Mouse (Mus musculus) cortical plate, adult 2 months (tissue): ENCODE results near the gene Crocc2.
A peak's percentile ranks its signal among the peaks of the same experiment; 100 is the strongest.

Experiments
- CTCF ChIP-seq: fragments of 200-500 bp; IDR thresholded peaks from 2 replicates; pipeline ENCODE4 v1.5.1; 2011; ENCODE audit warnings: mild to moderate bottlenecking, control low read depth, low read length; ENCODE audit not compliant: insufficient read depth; ENCODE audit errors: extremely low read depth
- POLR2A ChIP-seq: fragments of 200-500 bp; IDR thresholded peaks from 2 replicates; pipeline ENCODE4 v1.6.1; 2011; ENCODE audit warnings: mild to moderate bottlenecking, low read length, control low read depth; ENCODE audit not compliant: insufficient read depth; ENCODE audit errors: extremely low read depth

GRCm38 (mm10) chr1:93223972-93224371, 55.4 kb downstream of the Crocc2 start:
- TF ChIP-seq CTCF (peak; percentile 26), POLR2A (no peak)
